Mouse (Mus musculus): ENCODE results near the gene Trmt1. TPM values are rescaled to one million over a fixed set of nuclear protein-coding genes. Genes with fewer than 3 reads are reported as not detected.
"Not testable (repeated sequence)": the region's sequence is repeated elsewhere in the genome, so short reads cannot be mapped to it uniquely, and the experiment has no call there.

The Trmt1 gene
- polyA plus RNA-seq, 1 experiment from 2014 or later: 73.3 TPM

DNA sequence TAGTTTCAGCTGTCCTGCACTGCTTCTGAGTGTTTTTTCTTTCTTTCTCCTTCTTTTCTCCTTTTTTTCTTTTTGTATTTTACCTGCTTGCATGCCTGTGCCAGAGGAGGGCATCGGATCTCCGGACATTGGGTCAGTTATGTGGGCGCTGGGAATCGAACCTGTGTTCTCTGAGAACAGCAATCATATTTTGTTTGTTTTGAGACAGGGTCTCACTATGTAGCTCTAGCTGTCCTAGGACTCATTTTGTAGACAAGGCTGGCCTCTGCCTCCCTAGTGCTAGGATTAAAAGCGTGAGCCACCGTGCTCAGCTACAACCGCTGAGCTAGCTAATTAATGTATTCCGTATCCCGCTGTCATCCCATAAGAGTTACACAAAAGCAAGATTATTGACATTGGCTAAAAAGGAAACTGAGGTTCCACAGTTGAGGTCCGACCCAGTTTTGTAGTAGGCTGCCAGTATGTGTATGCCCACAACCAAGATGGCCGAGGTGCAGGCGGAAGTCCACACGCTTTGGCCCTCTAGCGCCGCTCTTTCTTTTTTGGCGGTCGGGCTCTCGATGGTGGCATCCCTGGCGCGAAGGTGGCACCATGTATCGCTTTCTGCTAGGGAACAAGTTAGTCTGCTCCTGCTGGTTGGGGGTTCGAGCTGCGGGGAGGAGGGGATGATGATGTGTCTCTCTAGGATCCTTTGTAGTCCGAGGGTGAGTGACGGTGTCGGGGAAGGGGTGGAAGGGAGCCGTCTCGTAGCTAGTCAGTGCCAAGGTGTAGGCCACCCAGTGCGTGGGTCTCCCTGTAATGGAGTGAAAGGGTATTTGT, 21.3 kb upstream of the Trmt1 start:
- under 1% methylated on average over 29 of the region's 29 CpGs for WGBS
- H3K4me3 ChIP-seq (replicated peaks; ENCODE audit: low read length): peak overlapping the region; percentile 69
- no peaks in the 10 kb centered on the region for H3K36me3 ChIP-seq (ENCODE audit: control insufficient read depth, insufficient read depth)
- peak; percentile 49 for ATAC-seq
- no peaks in the 10 kb centered on the region for H3K9me3 ChIP-seq (ENCODE audit: control insufficient read depth, low read length)
- peak overlapping the region; percentile 75 for H3K9ac ChIP-seq (replicated peaks; ENCODE audit: low read depth, low read length)
- H3K4me2 ChIP-seq (ENCODE audit: low read length): peak overlapping the region; percentile 94
- peak overlapping the region; percentile 90 for H3K27ac ChIP-seq (ENCODE audit: low read length)
- H3K27me3 ChIP-seq (replicated peaks; ENCODE audit: control insufficient read depth, insufficient read depth, low read length): no peaks in the 10 kb centered on the region
- peaks cover 49% of the 10 kb centered on the region for H3K4me1 ChIP-seq (replicated peaks; ENCODE audit: control insufficient read depth, insufficient read depth, low read length)

DNA sequence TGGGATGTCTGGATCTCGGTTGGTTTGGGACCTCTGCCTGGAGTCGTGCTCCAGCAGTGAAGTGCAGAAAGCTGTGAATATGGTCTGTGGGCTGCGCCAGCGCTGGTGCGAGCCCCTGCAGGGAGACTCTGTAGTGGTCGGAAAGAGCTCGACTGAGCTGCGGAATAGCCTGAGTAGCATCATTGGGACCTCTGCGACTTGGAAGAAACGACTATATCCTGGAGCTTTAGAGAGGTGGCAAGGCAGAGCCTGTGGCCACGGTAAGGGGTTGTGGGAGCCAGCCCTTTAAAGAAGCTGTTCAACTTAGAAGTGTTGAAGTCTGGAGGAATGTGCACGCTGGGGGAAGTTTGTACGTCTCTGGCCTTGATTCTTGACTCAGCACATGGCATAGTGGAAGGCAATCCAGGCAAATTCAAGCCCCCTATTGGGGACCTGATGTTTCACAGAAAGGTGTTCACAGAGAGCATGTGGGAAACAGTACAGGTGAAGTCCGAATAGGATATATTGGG, 20.7 kb upstream of the Trmt1 start:
- peak overlapping the region; percentile 94 for H3K4me2 ChIP-seq (ENCODE audit: low read length)
- ATAC-seq: peak; percentile 6; the same call in 1 of the 2 replicates
- WGBS: 3% methylated on average over 14 of the region's 14 CpGs
- peak overlapping the region; percentile 69 for H3K4me3 ChIP-seq (replicated peaks; ENCODE audit: low read length)
- peak overlapping the region; percentile 90 for H3K27ac ChIP-seq (ENCODE audit: low read length)
- no peaks in the 10 kb centered on the region for H3K27me3 ChIP-seq (replicated peaks; ENCODE audit: control insufficient read depth, insufficient read depth, low read length)
- peaks cover 42% of the 10 kb centered on the region for H3K4me1 ChIP-seq (replicated peaks; ENCODE audit: control insufficient read depth, insufficient read depth, low read length)
- H3K9ac ChIP-seq (replicated peaks; ENCODE audit: low read depth, low read length): peak overlapping the region; percentile 75
- peaks cover 4% of the 10 kb centered on the region; the same call in 1 of the 2 replicates for H3K36me3 ChIP-seq (ENCODE audit: control insufficient read depth, insufficient read depth)
- H3K9me3 ChIP-seq (ENCODE audit: control insufficient read depth, low read length): no peaks in the 10 kb centered on the region

DNA sequence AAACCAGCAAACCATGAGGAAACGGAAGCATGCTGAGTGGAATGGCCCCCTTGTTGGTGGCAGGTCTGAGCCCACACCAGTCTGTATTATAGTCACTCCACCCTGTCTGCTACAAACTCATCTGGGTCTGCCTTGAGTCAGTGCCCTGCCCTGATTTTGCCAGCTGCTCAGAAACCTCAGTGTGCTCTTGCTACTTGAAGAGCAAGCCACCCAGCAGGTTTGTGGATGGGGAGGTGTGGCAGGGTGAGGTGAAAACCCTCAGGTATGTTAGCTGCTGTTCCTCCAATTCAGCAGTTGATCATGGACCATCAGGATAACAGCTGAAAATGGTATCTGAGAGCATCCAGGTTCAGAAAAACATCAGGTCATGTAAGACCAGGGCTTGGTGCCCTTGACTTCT, 18.0 kb upstream of the Trmt1 start:
- no peak overlapping the region for H3K27ac ChIP-seq (ENCODE audit: low read length)
- no peak overlapping the region for H3K4me2 ChIP-seq (ENCODE audit: low read length)
- no peak overlapping the region for H3K4me3 ChIP-seq (replicated peaks; ENCODE audit: low read length)
- peaks cover 18% of the 10 kb centered on the region for H3K4me1 ChIP-seq (replicated peaks; ENCODE audit: control insufficient read depth, insufficient read depth, low read length)
- ATAC-seq: no peak
- peaks cover 6% of the 10 kb centered on the region for H3K36me3 ChIP-seq (ENCODE audit: control insufficient read depth, insufficient read depth)
- H3K9ac ChIP-seq (replicated peaks; ENCODE audit: low read depth, low read length): no peak overlapping the region
- H3K9me3 ChIP-seq (ENCODE audit: control insufficient read depth, low read length): no peaks in the 10 kb centered on the region
- H3K27me3 ChIP-seq (replicated peaks; ENCODE audit: control insufficient read depth, insufficient read depth, low read length): no peaks in the 10 kb centered on the region
- WGBS: 71% methylated on average over 1 of the region's 1 CpGs

DNA sequence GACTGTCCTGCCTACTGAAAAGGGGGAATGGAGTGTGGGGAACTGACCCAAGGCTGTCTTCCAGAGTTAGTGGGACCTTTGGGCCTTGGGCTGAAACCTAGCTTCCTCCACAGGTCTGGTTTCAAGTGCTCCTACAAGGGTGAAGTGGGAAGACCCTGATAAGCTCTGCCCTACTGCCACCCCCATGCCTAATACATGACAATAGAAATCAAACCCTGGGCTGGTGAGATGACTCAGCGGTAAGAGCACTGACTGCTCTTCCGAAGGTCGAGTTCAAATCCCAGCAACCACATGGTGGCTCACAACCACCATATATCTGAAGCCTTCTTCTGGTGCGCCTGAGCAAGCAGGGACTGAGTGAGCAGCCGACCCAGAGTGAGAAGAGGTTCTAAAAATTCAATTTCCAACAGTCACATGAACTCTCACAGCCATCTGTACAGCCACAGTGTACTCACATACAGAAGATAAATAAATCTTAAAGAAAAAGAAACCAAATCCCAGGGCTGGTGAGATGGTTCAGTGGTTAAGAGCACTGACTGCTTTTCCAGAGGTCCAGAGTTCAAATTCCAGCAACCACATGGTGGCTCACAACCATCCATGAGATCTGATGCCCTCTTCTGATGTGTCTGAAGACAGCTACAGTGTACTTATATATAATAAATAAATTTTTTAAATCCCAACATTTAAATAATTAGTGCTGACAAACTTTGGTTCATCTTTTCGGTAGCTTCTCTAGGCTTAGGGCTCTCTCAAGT, 17.2 kb upstream of the Trmt1 start:
- peaks cover 13% of the 10 kb centered on the region for H3K4me1 ChIP-seq (replicated peaks; ENCODE audit: control insufficient read depth, insufficient read depth, low read length)
- H3K36me3 ChIP-seq (ENCODE audit: control insufficient read depth, insufficient read depth): peaks cover 6% of the 10 kb centered on the region
- no peaks in the 10 kb centered on the region for H3K27me3 ChIP-seq (replicated peaks; ENCODE audit: control insufficient read depth, insufficient read depth, low read length)
- no peak overlapping the region for H3K4me3 ChIP-seq (replicated peaks; ENCODE audit: low read length)
- H3K27ac ChIP-seq (ENCODE audit: low read length): no peak overlapping the region
- no peaks in the 10 kb centered on the region for H3K9me3 ChIP-seq (ENCODE audit: control insufficient read depth, low read length)
- WGBS: 92% methylated on average over 6 of the region's 6 CpGs
- no peak overlapping the region for H3K4me2 ChIP-seq (ENCODE audit: low read length)
- no peak for ATAC-seq
- no peak overlapping the region for H3K9ac ChIP-seq (replicated peaks; ENCODE audit: low read depth, low read length)

DNA sequence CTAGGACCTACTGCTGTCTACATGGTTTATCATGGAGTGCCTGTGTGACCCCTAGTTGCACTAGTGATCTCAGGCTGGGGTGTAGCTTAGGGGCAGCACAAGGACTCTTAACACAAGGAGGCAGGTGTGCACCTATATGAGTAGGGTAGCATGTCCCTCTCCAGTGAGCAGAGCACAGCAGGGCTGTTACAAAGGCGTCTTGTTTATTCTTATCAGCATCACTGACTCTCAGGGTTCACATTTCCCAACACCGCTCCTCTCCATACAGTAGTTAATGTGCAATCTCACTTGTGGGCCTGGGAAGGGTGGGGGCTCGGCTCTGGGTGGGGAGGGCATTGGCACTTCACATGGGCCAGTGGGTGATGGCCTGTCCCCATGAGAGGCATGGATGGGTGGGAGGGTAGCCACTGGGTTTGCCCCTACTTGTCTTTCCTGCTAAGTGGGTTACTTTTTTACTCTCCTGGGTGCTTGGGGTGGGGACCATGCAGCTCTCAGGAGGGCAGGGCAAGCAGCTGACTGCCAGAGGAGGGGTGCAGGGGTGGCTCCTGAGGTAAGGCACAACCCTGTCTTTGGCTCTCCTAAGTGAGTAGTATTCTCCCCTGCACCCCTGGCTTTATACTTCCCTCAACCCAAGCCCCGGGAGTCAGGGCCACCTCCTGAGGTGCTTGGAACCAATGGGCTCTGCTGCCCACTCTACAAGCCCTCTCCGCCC, 15.7 kb upstream of the Trmt1 start:
- H3K27me3 ChIP-seq (replicated peaks; ENCODE audit: control insufficient read depth, insufficient read depth, low read length); H3K27ac ChIP-seq (ENCODE audit: low read length); H3K4me1 ChIP-seq (replicated peaks; ENCODE audit: control insufficient read depth, insufficient read depth, low read length); ATAC-seq; H3K9ac ChIP-seq (replicated peaks; ENCODE audit: low read depth, low read length); H3K9me3 ChIP-seq (ENCODE audit: control insufficient read depth, low read length); H3K4me2 ChIP-seq (ENCODE audit: low read length); H3K4me3 ChIP-seq (replicated peaks; ENCODE audit: low read length): not testable (repeated sequence)
- peaks cover 17% of the 10 kb centered on the region for H3K36me3 ChIP-seq (ENCODE audit: control insufficient read depth, insufficient read depth)
- 91% methylated on average over 5 of the region's 5 CpGs for WGBS

DNA sequence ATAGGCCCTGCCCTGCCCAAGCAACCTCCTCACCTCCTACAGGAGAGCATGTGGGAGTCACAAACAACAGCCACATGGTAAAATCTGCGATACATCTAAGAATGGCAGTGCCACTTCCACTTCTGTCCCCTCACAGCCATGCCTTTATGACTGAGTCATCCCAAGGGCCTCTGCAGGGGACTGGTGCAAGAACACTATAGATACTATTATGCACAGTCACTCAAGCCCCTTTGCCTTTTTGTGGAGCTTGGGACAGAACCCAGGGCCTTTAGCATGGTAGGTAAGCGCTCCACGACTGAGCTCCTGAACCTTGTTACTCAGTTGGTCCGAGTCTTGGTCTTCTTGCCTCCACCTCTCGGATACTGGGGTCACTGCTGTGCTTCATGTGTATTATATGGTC, 8.8 kb upstream of the Trmt1 start:
- ATAC-seq: no peak

DNA sequence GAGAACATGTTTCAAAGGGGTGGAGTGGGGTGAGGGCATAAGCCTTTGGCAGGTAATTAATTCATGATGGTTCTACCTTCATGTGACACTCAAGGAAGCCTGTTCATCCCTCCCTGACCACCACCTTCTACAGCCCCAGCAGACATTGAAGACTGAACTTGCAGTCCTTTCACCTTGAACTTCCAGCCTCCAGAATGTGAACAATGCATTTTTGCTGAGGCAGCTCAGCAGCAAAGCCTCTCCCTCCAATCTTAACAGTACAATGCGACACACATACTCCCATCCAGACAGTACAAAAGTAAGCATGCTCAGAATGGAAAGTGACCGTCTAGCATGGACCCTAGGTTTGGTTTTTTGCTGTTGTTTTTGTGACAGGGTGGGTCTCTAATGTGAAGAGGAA, 4.6 kb upstream of the Trmt1 start:
- no peaks in the 10 kb centered on the region for H3K27me3 ChIP-seq (replicated peaks; ENCODE audit: control insufficient read depth, insufficient read depth, low read length)
- 82% methylated on average over 2 of the region's 2 CpGs for WGBS

More for the DNA sequence above, 8.8 kb upstream of the Trmt1 start:
- WGBS: 92% methylated on average over 5 of the region's 5 CpGs
- Histone ChIP-seq H3K9me3 (ENCODE audit: control insufficient read depth, low read length) (no peaks in the 10 kb centered on the region), H3K36me3 (ENCODE audit: control insufficient read depth, insufficient read depth) (peaks cover 17% of the 10 kb centered on the region), H3K27ac (ENCODE audit: low read length) (no peak overlapping the region), H3K4me3 (replicated peaks; ENCODE audit: low read length) (no peak overlapping the region), H3K4me2 (ENCODE audit: low read length) (no peak overlapping the region), H3K4me1 (replicated peaks; ENCODE audit: control insufficient read depth, insufficient read depth, low read length) (no peaks in the 10 kb centered on the region), H3K9ac (replicated peaks; ENCODE audit: low read depth, low read length) (no peak overlapping the region), H3K27me3 (replicated peaks; ENCODE audit: control insufficient read depth, insufficient read depth, low read length) (no peaks in the 10 kb centered on the region)

DNA sequence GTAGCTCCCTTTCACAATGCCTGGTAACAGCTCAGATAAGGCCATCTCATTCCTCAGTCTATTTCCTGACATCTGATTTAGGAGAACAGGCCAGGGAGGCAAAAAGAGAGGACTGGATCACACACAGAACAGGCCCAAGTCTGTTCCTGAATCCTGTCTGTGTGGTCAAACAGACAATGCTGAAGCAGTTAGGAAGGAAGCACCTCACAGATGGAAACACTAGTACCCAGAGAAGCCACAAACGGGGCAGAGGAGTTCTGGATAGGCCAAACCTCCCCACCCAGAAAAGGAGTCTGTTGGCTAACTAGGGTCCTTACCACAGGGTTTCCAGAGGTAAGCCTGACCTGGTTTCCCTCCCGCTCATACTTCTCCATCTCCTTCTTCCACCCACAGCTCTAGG, 3.9 kb upstream of the Trmt1 start:
- Histone ChIP-seq H3K4me3 (replicated peaks; ENCODE audit: low read length) (no peak overlapping the region), H3K4me1 (replicated peaks; ENCODE audit: control insufficient read depth, insufficient read depth, low read length) (peaks cover 20% of the 10 kb centered on the region), H3K9ac (replicated peaks; ENCODE audit: low read depth, low read length) (no peak overlapping the region), H3K36me3 (ENCODE audit: control insufficient read depth, insufficient read depth) (no peaks in the 10 kb centered on the region), H3K9me3 (ENCODE audit: control insufficient read depth, low read length) (no peaks in the 10 kb centered on the region), H3K27me3 (replicated peaks; ENCODE audit: control insufficient read depth, insufficient read depth, low read length) (no peaks in the 10 kb centered on the region), H3K4me2 (ENCODE audit: low read length) (no peak overlapping the region), H3K27ac (ENCODE audit: low read length) (no peak overlapping the region)
- 76% methylated on average over 2 of the region's 2 CpGs for WGBS
- no peak for ATAC-seq

More for the DNA sequence above, 4.6 kb upstream of the Trmt1 start:
- Histone ChIP-seq H3K4me1 (replicated peaks; ENCODE audit: control insufficient read depth, insufficient read depth, low read length) (peaks cover 17% of the 10 kb centered on the region), H3K9ac (replicated peaks; ENCODE audit: low read depth, low read length) (no peak overlapping the region), H3K4me3 (replicated peaks; ENCODE audit: low read length) (no peak overlapping the region), H3K27ac (ENCODE audit: low read length) (no peak overlapping the region), H3K36me3 (ENCODE audit: control insufficient read depth, insufficient read depth) (no peaks in the 10 kb centered on the region), H3K4me2 (ENCODE audit: low read length) (no peak overlapping the region), H3K9me3 (ENCODE audit: control insufficient read depth, low read length) (no peaks in the 10 kb centered on the region)
- ATAC-seq: no peak

DNA sequence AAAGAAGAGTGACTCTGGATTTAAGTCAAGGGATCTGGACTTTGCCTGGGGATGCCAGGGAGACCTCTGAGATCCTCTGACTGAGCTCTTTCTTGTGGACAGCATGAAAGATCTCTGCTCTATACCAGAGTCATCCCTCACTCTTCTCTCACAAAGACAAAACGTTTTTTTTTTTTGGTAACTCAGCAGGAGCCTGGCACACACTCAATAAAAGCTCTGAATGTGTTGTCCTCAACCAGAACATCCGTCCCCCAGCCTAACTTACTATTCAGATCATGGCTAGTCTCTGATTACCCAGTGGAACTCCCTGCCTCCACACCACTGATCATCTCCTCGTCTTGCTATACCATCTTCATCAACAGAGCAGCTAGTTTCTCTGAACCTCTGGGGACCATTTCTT, 1.6 kb upstream of the Trmt1 start:
- H3K4me2 ChIP-seq (ENCODE audit: low read length): no peak overlapping the region
- no peak for ATAC-seq
- no peaks in the 10 kb centered on the region for H3K36me3 ChIP-seq (ENCODE audit: control insufficient read depth, insufficient read depth)
- WGBS: 35% methylated on average over 3 of the region's 3 CpGs
- no peak overlapping the region for H3K4me3 ChIP-seq (replicated peaks; ENCODE audit: low read length)
- no peaks in the 10 kb centered on the region for H3K9me3 ChIP-seq (ENCODE audit: control insufficient read depth, low read length)
- no peaks in the 10 kb centered on the region for H3K27me3 ChIP-seq (replicated peaks; ENCODE audit: control insufficient read depth, insufficient read depth, low read length)
- no peak overlapping the region for H3K27ac ChIP-seq (ENCODE audit: low read length)
- peaks cover 32% of the 10 kb centered on the region for H3K4me1 ChIP-seq (replicated peaks; ENCODE audit: control insufficient read depth, insufficient read depth, low read length)
- no peak overlapping the region for H3K9ac ChIP-seq (replicated peaks; ENCODE audit: low read depth, low read length)
